Mouse (Mus musculus) erythroblast, embryonic 14.5 days (primary cell): Measurements from ENCODE around the gene Tnxb.
"Not testable (repeated sequence)": the region's sequence is repeated elsewhere in the genome, so short reads cannot be mapped to it uniquely, and the experiment has no call there.

Experiments
- GATA1 ChIP-seq: IDR thresholded peaks from 2 replicates; pipeline ENCODE4 v1.6.1; 2012; ENCODE audit warnings: low read length, inconsistent platforms, mixed read lengths
- TAL1 ChIP-seq: IDR thresholded peaks from 3 replicates; pipeline ENCODE4 v1.6.1; 2012; ENCODE audit warnings: low read length, inconsistent platforms, mixed read lengths

- not testable (repeated sequence) for TF ChIP-seq GATA1, TAL1
Observed at GRCm38 (mm10) chr17:34714908-34715445, 44.6 kb downstream of the Tnxb start.
